Mouse (Mus musculus): ENCODE results near the gene Cox7a1. TPM values are rescaled to one million over a fixed set of nuclear protein-coding genes. Genes with fewer than 3 reads are reported as not detected.
"Not testable (repeated sequence)": the region's sequence is repeated elsewhere in the genome, so short reads cannot be mapped to it uniquely, and the experiment has no call there.

Cox7a1 gene
- polyA plus RNA-seq, 1 experiment from 2014 or later, result 3.5 TPM

DNA sequence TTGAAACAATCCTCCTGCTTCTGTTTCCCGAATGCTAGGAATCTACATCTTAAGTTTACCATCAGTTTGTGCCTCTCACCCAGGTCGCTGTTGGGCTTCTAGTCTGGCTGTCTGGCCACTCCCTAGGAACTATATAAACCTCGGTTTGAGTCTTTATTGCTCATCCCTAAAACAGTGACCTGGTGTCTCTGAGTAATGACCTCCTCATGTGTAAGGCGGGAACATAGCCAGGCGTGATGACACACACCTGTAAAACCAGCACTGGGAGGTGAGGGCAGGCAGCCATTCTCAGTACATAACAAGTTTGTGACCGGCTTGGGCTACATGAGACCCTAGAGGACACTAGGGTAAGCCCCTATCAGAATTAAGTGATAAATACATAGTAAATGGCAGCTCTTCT lies 11.5 kb downstream of the Cox7a1 start:
- WGBS, result 76% methylated on average over 6 of the region's 6 CpGs
- no peaks in the 10 kb centered on the region; the same call in 1 of the 2 replicates for H3K36me3 ChIP-seq (ENCODE audit: control insufficient read depth, insufficient read depth, low read length)
- H3K4me1 ChIP-seq (replicated peaks; ENCODE audit: control insufficient read depth, insufficient read depth, low read length), result peaks cover 10% of the 10 kb centered on the region
- H3K9me3 ChIP-seq (ENCODE audit: control insufficient read depth, low read length), result no peaks in the 10 kb centered on the region
- ATAC-seq (replicated peaks; ENCODE audit: low FRiP score), result no peak
- no peak overlapping the region for H3K27ac ChIP-seq (ENCODE audit: low read depth, low read length)
- peak overlapping the region; percentile 72; the same call in 1 of the 2 replicates for H3K4me3 ChIP-seq (ENCODE audit: low read depth, low read length)
- no peak for DNase-seq (ENCODE audit: low spot score)
- H3K4me2 ChIP-seq (ENCODE audit: low read depth, low read length, severe bottlenecking), result peak overlapping the region; percentile 79; the same call in 1 of the 2 replicates
- H3K9ac ChIP-seq (ENCODE audit: low read length), result peak overlapping the region; percentile 76; the same call in 1 of the 2 replicates
- H3K27me3 ChIP-seq (ENCODE audit: control insufficient read depth, insufficient read depth, low read length), result no peaks in the 10 kb centered on the region

- no peaks in the 10 kb centered on the region for H3K9me3 ChIP-seq (ENCODE audit: control insufficient read depth, low read length)
- no peaks in the 10 kb centered on the region for H3K36me3 ChIP-seq (ENCODE audit: control insufficient read depth, insufficient read depth, low read length)
- H3K4me1 ChIP-seq (replicated peaks; ENCODE audit: control insufficient read depth, insufficient read depth, low read length), result peaks cover 10% of the 10 kb centered on the region
- H3K9ac ChIP-seq (ENCODE audit: low read length), result no peak overlapping the region
- 76% methylated on average over 6 of the region's 6 CpGs for WGBS
- H3K4me3 ChIP-seq (ENCODE audit: low read depth, low read length), result no peak overlapping the region
- DNase-seq (ENCODE audit: low spot score) (no peak), ATAC-seq (replicated peaks; ENCODE audit: low FRiP score) (no peak)
- no peaks in the 10 kb centered on the region for H3K27me3 ChIP-seq (ENCODE audit: control insufficient read depth, insufficient read depth, low read length)
- no peak overlapping the region for H3K4me2 ChIP-seq (ENCODE audit: low read depth, low read length, severe bottlenecking)
- no peak overlapping the region for H3K27ac ChIP-seq (ENCODE audit: low read depth, low read length)
These were observed 12.2 kb downstream of the Cox7a1 start for GRCm38 (mm10) chr7:30196171-30196570.

GRCm38 (mm10) chr7:30197592-30198129 lies 13.7 kb downstream of the Cox7a1 start:
- Histone ChIP-seq H3K27ac (ENCODE audit: low read depth, low read length) (no peak overlapping the region), H3K27me3 (ENCODE audit: control insufficient read depth, insufficient read depth, low read length) (no peaks in the 10 kb centered on the region), H3K9me3 (ENCODE audit: control insufficient read depth, low read length) (no peaks in the 10 kb centered on the region), H3K36me3 (ENCODE audit: control insufficient read depth, insufficient read depth, low read length) (no peaks in the 10 kb centered on the region), H3K4me3 (ENCODE audit: low read depth, low read length) (no peak overlapping the region), H3K4me2 (ENCODE audit: low read depth, low read length, severe bottlenecking) (no peak overlapping the region), H3K4me1 (replicated peaks; ENCODE audit: control insufficient read depth, insufficient read depth, low read length) (peaks cover 8% of the 10 kb centered on the region; the same call in 1 of the 2 replicates), H3K9ac (ENCODE audit: low read length) (no peak overlapping the region)
- 78% methylated on average over 5 of the region's 5 CpGs for WGBS
- DNase-seq (ENCODE audit: low spot score) (no peak), ATAC-seq (replicated peaks; ENCODE audit: low FRiP score) (no peak)

DNA sequence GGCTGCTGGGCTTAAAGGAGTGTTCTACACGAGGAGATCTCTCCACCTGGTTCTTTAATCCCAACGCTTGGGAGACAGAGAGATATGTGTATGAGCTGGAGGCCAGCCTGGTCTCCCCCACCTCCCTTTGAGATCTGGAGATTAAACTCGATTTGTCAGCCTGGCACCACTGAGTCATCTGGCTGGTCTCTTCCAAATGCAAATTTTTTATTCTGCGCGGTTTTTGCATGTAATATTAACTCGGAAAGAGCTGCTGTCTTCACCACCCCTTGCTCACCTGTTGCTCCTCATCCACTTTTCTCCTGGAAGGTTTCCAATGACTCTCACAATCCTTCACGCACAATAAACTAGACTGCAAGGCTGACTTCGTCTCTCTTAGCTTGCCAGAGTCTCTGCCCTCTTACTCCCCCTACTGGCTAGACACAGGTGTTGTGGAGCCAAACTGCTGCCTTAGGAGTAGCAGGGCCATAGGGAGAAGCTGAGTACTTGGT lies 14.6 kb downstream of the Cox7a1 start, which contains the start of gene Capns1:
TSS of gene Capns1 (minus strand) at position 331 of the 491 bp plus-strand sequence.
- DNase-seq (ENCODE audit: low spot score) (peak; percentile 80), ATAC-seq (replicated peaks; ENCODE audit: low FRiP score) (no peak; the same call in 1 of the 2 replicates)
- Histone ChIP-seq H3K4me2 (ENCODE audit: low read depth, low read length, severe bottlenecking) (no peak within 1 kb of the TSS), H3K27ac (ENCODE audit: low read depth, low read length) (no peak within 1 kb of the TSS), H3K9me3 (ENCODE audit: control insufficient read depth, low read length) (no peaks in the 10 kb centered on the region), H3K9ac (ENCODE audit: low read length) (no peak within 1 kb of the TSS), H3K27me3 (ENCODE audit: control insufficient read depth, insufficient read depth, low read length) (no peaks in the 10 kb centered on the region), H3K4me1 (replicated peaks; ENCODE audit: control insufficient read depth, insufficient read depth, low read length) (no peaks in the 10 kb centered on the region; the same call in 1 of the 2 replicates), H3K36me3 (ENCODE audit: control insufficient read depth, insufficient read depth, low read length) (no peaks in the 10 kb centered on the region), H3K4me3 (ENCODE audit: low read depth, low read length) (no peak within 1 kb of the TSS)
- WGBS, result 10% methylated on average over 8 of the region's 8 CpGs

- 79% methylated on average over 18 of the region's 18 CpGs for WGBS
- no peak overlapping the region for H3K27ac ChIP-seq (ENCODE audit: low read depth, low read length)
- ATAC-seq (replicated peaks; ENCODE audit: low FRiP score), result no peak
- H3K4me1 ChIP-seq (replicated peaks; ENCODE audit: control insufficient read depth, insufficient read depth, low read length), result no peaks in the 10 kb centered on the region; the same call in 1 of the 2 replicates
- DNase-seq (ENCODE audit: low spot score), result no peak
- H3K4me3 ChIP-seq (ENCODE audit: low read depth, low read length), result no peak overlapping the region
- H3K9me3 ChIP-seq (ENCODE audit: control insufficient read depth, low read length), result no peaks in the 10 kb centered on the region
- no peak overlapping the region for H3K4me2 ChIP-seq (ENCODE audit: low read depth, low read length, severe bottlenecking)
- H3K27me3 ChIP-seq (ENCODE audit: control insufficient read depth, insufficient read depth, low read length), result no peaks in the 10 kb centered on the region
- H3K9ac ChIP-seq (ENCODE audit: low read length), result no peak overlapping the region
- no peaks in the 10 kb centered on the region for H3K36me3 ChIP-seq (ENCODE audit: control insufficient read depth, insufficient read depth, low read length)
These were observed 15.7 kb downstream of the Cox7a1 start for GRCm38 (mm10) chr7:30199498-30200139.

DNA sequence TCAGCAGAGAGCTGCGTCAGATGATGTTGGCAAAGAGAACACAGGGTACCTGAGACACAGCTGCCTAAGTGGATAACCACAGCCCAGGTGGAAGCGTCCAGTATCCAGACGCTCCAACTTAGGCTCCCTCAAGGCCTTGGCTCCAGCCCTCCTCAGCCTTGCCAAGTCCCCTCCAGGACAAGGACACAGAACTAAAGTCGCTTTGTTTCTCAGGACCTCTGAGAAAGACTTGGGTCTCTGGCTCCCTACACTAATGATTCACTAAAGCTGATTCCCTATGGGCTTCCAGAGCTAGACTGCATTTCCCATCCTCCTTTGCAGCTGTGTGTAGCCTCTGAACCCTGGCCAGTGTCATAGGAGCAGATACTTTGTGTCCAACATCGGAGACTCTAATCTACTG lies 16.3 kb downstream of the Cox7a1 start:
- no peak overlapping the region for H3K4me2 ChIP-seq (ENCODE audit: low read depth, low read length, severe bottlenecking)
- H3K9me3 ChIP-seq (ENCODE audit: control insufficient read depth, low read length), result no peaks in the 10 kb centered on the region
- H3K27me3 ChIP-seq (ENCODE audit: control insufficient read depth, insufficient read depth, low read length), result no peaks in the 10 kb centered on the region
- no peak overlapping the region for H3K9ac ChIP-seq (ENCODE audit: low read length)
- no peaks in the 10 kb centered on the region; the same call in 1 of the 2 replicates for H3K4me1 ChIP-seq (replicated peaks; ENCODE audit: control insufficient read depth, insufficient read depth, low read length)
- H3K27ac ChIP-seq (ENCODE audit: low read depth, low read length), result no peak overlapping the region
- no peak for ATAC-seq (replicated peaks; ENCODE audit: low FRiP score)
- H3K36me3 ChIP-seq (ENCODE audit: control insufficient read depth, insufficient read depth, low read length), result no peaks in the 10 kb centered on the region
- no peak for DNase-seq (ENCODE audit: low spot score)
- no peak overlapping the region for H3K4me3 ChIP-seq (ENCODE audit: low read depth, low read length)
- WGBS, result 80% methylated on average over 5 of the region's 5 CpGs

DNA sequence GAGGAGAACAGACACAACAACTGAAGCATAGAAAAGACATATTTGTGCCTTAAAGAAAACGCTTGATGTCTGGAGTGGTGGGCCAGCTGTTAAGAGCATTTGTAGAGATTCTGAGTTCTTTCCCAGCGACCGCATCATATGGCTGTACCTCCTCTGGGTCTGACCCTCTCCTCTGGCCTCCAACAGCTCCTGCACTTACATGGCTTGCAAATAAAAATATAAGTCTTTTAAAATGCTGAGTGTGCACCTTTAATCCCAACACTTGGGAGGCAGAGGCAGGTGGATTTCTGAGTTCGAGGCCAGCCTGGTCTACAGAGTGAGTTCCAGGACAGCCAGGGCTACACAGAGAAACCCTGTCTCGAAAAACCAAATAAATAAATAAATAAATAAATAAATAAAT lies 16.7 kb downstream of the Cox7a1 start:
- not testable (repeated sequence) for ATAC-seq (replicated peaks; ENCODE audit: low FRiP score); H3K9me3 ChIP-seq (ENCODE audit: control insufficient read depth, low read length)
- WGBS, result 88% methylated on average over 5 of the region's 5 CpGs

GRCm38 (mm10) chr7:30202895-30203690 lies 19.1 kb downstream of the Cox7a1 start:
- 84% methylated on average over 11 of the region's 11 CpGs for WGBS
- ATAC-seq (replicated peaks; ENCODE audit: low FRiP score), result no peak

More for the DNA sequence above, 16.7 kb downstream of the Cox7a1 start:
- not testable (repeated sequence) for DNase-seq (ENCODE audit: low spot score); H3K4me2 ChIP-seq (ENCODE audit: low read depth, low read length, severe bottlenecking); H3K27me3 ChIP-seq (ENCODE audit: control insufficient read depth, insufficient read depth, low read length); H3K9ac ChIP-seq (ENCODE audit: low read length); H3K4me3 ChIP-seq (ENCODE audit: low read depth, low read length); H3K4me1 ChIP-seq (replicated peaks; ENCODE audit: control insufficient read depth, insufficient read depth, low read length); H3K27ac ChIP-seq (ENCODE audit: low read depth, low read length); H3K36me3 ChIP-seq (ENCODE audit: control insufficient read depth, insufficient read depth, low read length)

More at GRCm38 (mm10) chr7:30202895-30203690, 19.1 kb downstream of the Cox7a1 start:
- Histone ChIP-seq H3K36me3 (ENCODE audit: control insufficient read depth, insufficient read depth, low read length) (no peaks in the 10 kb centered on the region), H3K9ac (ENCODE audit: low read length) (no peak overlapping the region), H3K4me2 (ENCODE audit: low read depth, low read length, severe bottlenecking) (no peak overlapping the region), H3K27ac (ENCODE audit: low read depth, low read length) (no peak overlapping the region), H3K4me1 (replicated peaks; ENCODE audit: control insufficient read depth, insufficient read depth, low read length) (no peaks in the 10 kb centered on the region), H3K27me3 (ENCODE audit: control insufficient read depth, insufficient read depth, low read length) (no peaks in the 10 kb centered on the region), H3K4me3 (ENCODE audit: low read depth, low read length) (no peak overlapping the region), H3K9me3 (ENCODE audit: control insufficient read depth, low read length) (no peaks in the 10 kb centered on the region)
- DNase-seq (ENCODE audit: low spot score), result no peak
